Mouse (Mus musculus) heart, postnatal 0 days (tissue): ENCODE measurements around the gene Mtus2. TPM values are rescaled to one million over a fixed set of nuclear protein-coding genes. Genes with fewer than 3 reads are reported as not detected.

Experiments
- ATAC-seq: fragments of 200-750 bp; cut with Nextera tagmentation; 2 replicates; pipeline ENCODE4 v1.8.0; 2017; ENCODE audit warnings: low read depth, moderate number of reproducible peaks, moderate library complexity; ENCODE audit not compliant: insufficient read depth
- DNase-seq: peaks from one replicate; pipeline ENCODE4 v3.0.0-alpha.2; 2016; ENCODE audit warnings: low spot score
- H3K27ac ChIP-seq: fragments of 300-500 bp; sonication (generic); 2 replicates; pipeline ENCODE4 v1.5.1; 2014; ENCODE audit warnings: low read depth, mild to moderate bottlenecking
- H3K27me3 ChIP-seq: fragments of 300-500 bp; sonication (generic); 2 replicates; pipeline ENCODE4 v1.6.1; 2014; ENCODE audit warnings: low read length, mixed read lengths; ENCODE audit not compliant: control insufficient read depth, insufficient read depth
- H3K36me3 ChIP-seq: fragments of 300-500 bp; sonication (generic); replicated peaks from 2 replicates; pipeline ENCODE4 v1.6.1; 2014; ENCODE audit warnings: low read length, mixed read lengths; ENCODE audit not compliant: control insufficient read depth, insufficient read depth
- H3K4me1 ChIP-seq: fragments of 300-500 bp; sonication (generic); 2 replicates; pipeline ENCODE4 v1.6.1; 2014; ENCODE audit warnings: antibody characterized with exemption; ENCODE audit not compliant: control insufficient read depth, insufficient read depth
- H3K4me2 ChIP-seq: fragments of 300-500 bp; sonication (generic); 2 replicates; pipeline ENCODE4 v1.6.1; 2014; ENCODE audit warnings: low read depth, mild to moderate bottlenecking, low read length, moderate library complexity
- H3K4me3 ChIP-seq: fragments of 300-500 bp; sonication (generic); 2 replicates; pipeline ENCODE4 v1.5.1; 2014; ENCODE audit warnings: low read depth, low read length
- H3K9ac ChIP-seq: fragments of 300-500 bp; sonication (generic); replicated peaks from 2 replicates; pipeline ENCODE4 v1.6.1; 2014; ENCODE audit warnings: low read depth, low read length, mixed read lengths
- H3K9me3 ChIP-seq: fragments of 300-500 bp; sonication (generic); replicated peaks from 2 replicates; pipeline ENCODE4 v1.6.1; 2016; ENCODE audit warnings: low read length; ENCODE audit not compliant: control insufficient read depth
- CTCF ChIP-seq: IDR thresholded peaks from 2 replicates; pipeline ENCODE4 v1.5.1; 2016; ENCODE audit warnings: antibody characterized with exemption, control low read depth, low read depth
- EP300 ChIP-seq: IDR thresholded peaks from 2 replicates; pipeline ENCODE4 v1.6.1; 2016; ENCODE audit warnings: antibody characterized with exemption, low read depth
- WGBS: fragments of 180-500 bp; shearing (Covaris S2); extraction: QIAGEN DNeasy Blood & Tissue Kit; methylation state at CpG from one replicate; pipeline ENCODE4 v1.1.7; 2014; 5-methylcytosine and 5-hydroxymethylcytosine counted together
- polyA plus RNA-seq: library from polyadenylated mRNA; unstranded; fragments of >200 nt; fragmentation: Nextera tagmentation; extraction: Ambion mirVana; gene quantifications from 2 replicates; pipeline ENCODE4 v1.2.1, GENCODE M21; 2015
- total RNA-seq: library from RNA; depleted of rRNA; stranded (reverse); fragments of >200 nt; gene quantifications from 2 replicates; pipeline ENCODE4 v1.2.3, GENCODE M21; 2014; ENCODE audit warnings: low replicate concordance

The Mtus2 gene
- total and polyA plus RNA-seq, 2 experiments from 2014 or later, result 59.9 to 165 TPM

- Histone ChIP-seq H3K36me3 (no peaks in the 10 kb centered on the region), H3K4me2 (no peak overlapping the region), H3K4me1 (no peaks in the 10 kb centered on the region), H3K9ac (no peak overlapping the region), H3K27me3 (peaks cover 13% of the 10 kb centered on the region; the same call in 1 of the 2 replicates), H3K9me3 (no peaks in the 10 kb centered on the region), H3K27ac (no peak overlapping the region), H3K4me3 (no peak overlapping the region)
- ATAC-seq (no peak), DNase-seq (no peak)
- 41% methylated on average over 5 of the region's 5 CpGs for WGBS
- TF ChIP-seq EP300 (no peak), CTCF (no peak)
Measured at GRCm38 (mm10) chr5:147959088-147959487, 2.0 kb downstream of the Mtus2 start.

- no peak for DNase-seq
- Histone ChIP-seq H3K27me3 (peaks cover 9% of the 10 kb centered on the region; the same call in 1 of the 2 replicates), H3K9me3 (no peaks in the 10 kb centered on the region), H3K4me2 (no peak overlapping the region), H3K9ac (no peak overlapping the region), H3K4me1 (no peaks in the 10 kb centered on the region), H3K4me3 (no peak overlapping the region), H3K27ac (no peak overlapping the region), H3K36me3 (no peaks in the 10 kb centered on the region)
- WGBS, result 84% methylated on average over 1 of the region's 1 CpGs
- TF ChIP-seq EP300 (no peak), CTCF (peak; percentile 23; the same call in 1 of the 2 replicates)
- no peak for ATAC-seq
Measured at GRCm38 (mm10) chr5:147960793-147961192, 3.7 kb downstream of the Mtus2 start.

GRCm38 (mm10) chr5:147963820-147964580, 6.9 kb downstream of the Mtus2 start:
- no peaks in the 10 kb centered on the region for H3K9me3 ChIP-seq
- WGBS, result 59% methylated on average over 13 of the region's 13 CpGs
- H3K9ac ChIP-seq, result no peak overlapping the region
- TF ChIP-seq EP300, result no peak
- TF ChIP-seq CTCF, result no peak
- ATAC-seq (no peak), DNase-seq (no peak)
- H3K4me2 ChIP-seq, result no peak overlapping the region
- H3K27me3 ChIP-seq, result no peaks in the 10 kb centered on the region
- no peak overlapping the region for H3K4me3 ChIP-seq
- H3K4me1 ChIP-seq, result no peaks in the 10 kb centered on the region
- H3K27ac ChIP-seq, result no peak overlapping the region
- no peaks in the 10 kb centered on the region for H3K36me3 ChIP-seq

- Histone ChIP-seq H3K27ac (no peak overlapping the region), H3K36me3 (no peaks in the 10 kb centered on the region), H3K9ac (no peak overlapping the region), H3K4me3 (no peak overlapping the region), H3K4me2 (no peak overlapping the region), H3K4me1 (no peaks in the 10 kb centered on the region), H3K27me3 (no peaks in the 10 kb centered on the region), H3K9me3 (no peaks in the 10 kb centered on the region)
- 46% methylated on average over 2 of the region's 2 CpGs for WGBS
- no peak for TF ChIP-seq EP300
- TF ChIP-seq CTCF, result peak; percentile 34
- no peak for DNase-seq
- ATAC-seq, result no peak
Measured at GRCm38 (mm10) chr5:147964776-147965175, 7.7 kb downstream of the Mtus2 start.

GRCm38 (mm10) chr5:147966646-147967045, 9.5 kb downstream of the Mtus2 start:
- H3K4me3 ChIP-seq, result no peak overlapping the region
- DNase-seq (no peak), ATAC-seq (no peak)
- H3K9ac ChIP-seq, result no peak overlapping the region
- no peaks in the 10 kb centered on the region for H3K9me3 ChIP-seq
- H3K27me3 ChIP-seq, result no peaks in the 10 kb centered on the region
- no peak for TF ChIP-seq CTCF
- TF ChIP-seq EP300, result no peak
- H3K27ac ChIP-seq, result no peak overlapping the region
- H3K36me3 ChIP-seq, result no peaks in the 10 kb centered on the region
- 80% methylated on average over 7 of the region's 7 CpGs for WGBS
- no peaks in the 10 kb centered on the region for H3K4me1 ChIP-seq
- H3K4me2 ChIP-seq, result no peak overlapping the region

GRCm38 (mm10) chr5:147969566-147969965, 12.4 kb downstream of the Mtus2 start:
- Histone ChIP-seq H3K9ac (no peak overlapping the region), H3K4me2 (no peak overlapping the region), H3K36me3 (no peaks in the 10 kb centered on the region), H3K27me3 (no peaks in the 10 kb centered on the region), H3K4me1 (no peaks in the 10 kb centered on the region), H3K4me3 (no peak overlapping the region), H3K27ac (no peak overlapping the region), H3K9me3 (no peaks in the 10 kb centered on the region)
- WGBS, result 67% methylated on average over 5 of the region's 5 CpGs
- DNase-seq (no peak), ATAC-seq (no peak)
- TF ChIP-seq EP300, result no peak
- no peak for TF ChIP-seq CTCF
